Mouse (Mus musculus) CD4-positive naive resting alpha-beta T cell, adult 57 days (primary cell): Measurements from ENCODE around the gene Tradd. TPM values are rescaled to one million over a fixed set of nuclear protein-coding genes. Genes with fewer than 3 reads are reported as not detected.

Experiments used
- total RNA-seq: library from RNA; stranded (reverse); gene quantifications from one replicate; pipeline ENCODE4 v1.2.4, GENCODE M21; 2023

Gene Tradd
- 25.6 TPM for total RNA-seq

GRCm38 (mm10) chr8:105264024-105264982 is at the start of gene Tradd, which contains the start of gene Fbxl8:
Tradd (minus strand) TSS chr8:105264609.
Fbxl8 (plus strand) TSS chr8:105264648.

GRCm38 (mm10) chr8:105305211-105306145 is 41.1 kb upstream of the Tradd start, which contains the start of gene Elmo3:
Elmo3 (plus strand) TSS chr8:105305601.

GRCm38 (mm10) chr8:105297511-105298192 is 33.2 kb upstream of the Tradd start, which contains the start of gene E2f4:
E2f4 (plus strand) TSS chr8:105297663.

GRCm38 (mm10) chr8:105295895-105296573 is 31.6 kb upstream of the Tradd start, which contains the start of gene Exoc3l:
Exoc3l (minus strand) TSS chr8:105296101.

GRCm38 (mm10) chr8:105289805-105290460 is 25.5 kb upstream of the Tradd start, which contains the start of gene 4931428F04Rik:
4931428F04Rik (minus strand) TSS chr8:105289864.

GRCm38 (mm10) chr8:105275840-105276239 is 11.4 kb upstream of the Tradd start, which contains the start of gene Nol3:
Nol3 (plus strand) TSS chr8:105276140.

GRCm38 (mm10) chr8:105269461-105269947 is 5.1 kb upstream of the Tradd start, which contains the start of gene Hsf4:
Hsf4 (plus strand) TSS chr8:105269801.

GRCm38 (mm10) chr8:105254966-105255350 is 9.5 kb downstream of the Tradd start, which contains the start of gene B3gnt9:
B3gnt9 (minus strand) TSS chr8:105255153.

GRCm38 (mm10) chr8:105224413-105225271 is 39.8 kb downstream of the Tradd start, which contains the start of gene D230025D16Rik:
D230025D16Rik (plus strand) TSS chr8:105225145.

Other genes starting within 250 kb of the Tradd start
- gene Ces3a, start 216.0 kb downstream of the Tradd start, total RNA-seq, result not detected
- not detected for gene Ces3b, start 180.9 kb downstream of the Tradd start, total RNA-seq
- gene Ces4a, start 132.8 kb downstream of the Tradd start, total RNA-seq, result not detected
- gene Cbfb, start 93.9 kb downstream of the Tradd start, total RNA-seq, result 99.9 TPM
- gene D230025D16Rik, start 39.5 kb downstream of the Tradd start, total RNA-seq, result 25.0 TPM
- gene B3gnt9, start 9.5 kb downstream of the Tradd start, total RNA-seq, result 2.3 TPM
- gene Fbxl8, start within 50 bp of the Tradd start, total RNA-seq, result 11.0 TPM
- 1.0 TPM for gene Hsf4, start 5.2 kb upstream of the Tradd start, total RNA-seq
- not detected for gene Nol3, start 11.5 kb upstream of the Tradd start, total RNA-seq
- 4.5 TPM for gene 4931428F04Rik, start 25.3 kb upstream of the Tradd start, total RNA-seq
- 1.7 TPM for gene Exoc3l, start 31.5 kb upstream of the Tradd start, total RNA-seq
- 85.2 TPM for gene E2f4, start 33.1 kb upstream of the Tradd start, total RNA-seq
- 3.6 TPM for gene Elmo3, start 41.0 kb upstream of the Tradd start, total RNA-seq
- 7.3 TPM for gene Lrrc29, start 61.7 kb upstream of the Tradd start, total RNA-seq
- gene Tmem208, start 61.7 kb upstream of the Tradd start, total RNA-seq, result 33.2 TPM
- gene Fhod1, start 83.3 kb upstream of the Tradd start, total RNA-seq, result 27.3 TPM
- gene Slc9a5, start 84.2 kb upstream of the Tradd start, total RNA-seq, result 0.44 TPM
- not detected for gene Plekhg4, start 108.7 kb upstream of the Tradd start, total RNA-seq
- not detected for gene Kctd19, start 148.9 kb upstream of the Tradd start, total RNA-seq
- not detected for gene Lrrc36, start 149.0 kb upstream of the Tradd start, total RNA-seq
- gene Tppp3, start 206.9 kb upstream of the Tradd start, total RNA-seq, result 1.8 TPM
- gene Zdhhc1, start 232.3 kb upstream of the Tradd start, total RNA-seq, result 4.1 TPM